Mouse (Mus musculus) brain, embryonic 18.5 days (tissue): ENCODE data around the gene Srf.
"Not testable (repeated sequence)": the region's sequence is repeated elsewhere in the genome, so short reads cannot be mapped to it uniquely, and the experiment has no call there.

Experiments
- DNase-seq: peaks from one replicate; pipeline ENCODE4 v3.0.0-alpha.2; 2012; ENCODE audit warnings: low read depth, low spot score

Gene Srf

DNA sequence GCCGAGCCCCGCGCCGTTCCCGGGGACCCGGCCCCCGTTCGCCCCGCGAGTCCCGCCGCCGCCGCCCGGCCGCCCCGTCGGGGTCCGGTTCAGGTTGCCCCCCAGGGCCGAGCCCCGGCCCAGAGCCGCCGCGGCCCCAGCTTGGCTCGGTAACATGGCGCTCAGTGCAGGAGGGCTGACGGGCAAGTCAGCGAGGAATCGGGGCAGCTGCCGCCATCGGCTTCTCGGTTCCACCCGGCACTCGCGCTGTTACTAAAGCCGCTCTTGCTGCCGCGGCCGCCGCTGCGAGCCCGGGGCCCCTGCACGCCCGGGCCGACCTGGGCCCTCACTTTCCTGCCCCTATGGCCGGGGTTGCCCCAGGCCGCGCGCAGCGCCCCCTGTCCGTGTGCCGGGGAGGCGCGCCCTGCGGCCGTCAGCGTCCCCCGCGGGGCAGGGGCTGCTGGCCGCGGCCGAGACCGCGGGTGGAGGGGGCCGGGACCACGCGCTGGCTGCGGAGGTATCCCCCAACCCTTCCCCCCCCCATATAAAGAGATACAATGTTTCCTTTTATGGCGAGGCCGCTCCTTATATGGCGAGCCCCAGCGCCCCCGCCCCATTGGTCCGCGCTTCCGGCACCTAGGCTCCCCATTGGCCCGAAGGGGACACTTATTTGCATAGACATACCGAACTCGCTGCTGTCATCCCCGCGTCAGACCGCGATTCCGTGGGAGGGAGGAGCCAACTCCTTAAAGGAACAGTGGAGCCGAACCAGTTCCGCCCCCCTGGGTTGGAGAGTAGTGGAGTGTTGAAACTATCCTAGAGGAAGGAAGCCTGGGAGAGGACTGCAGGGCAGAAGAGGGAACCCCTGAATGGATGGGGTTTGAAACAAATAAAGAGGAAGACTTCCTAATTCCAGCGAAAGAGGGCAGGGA, at the start of gene Srf:
Gene Srf, minus strand, starts transcription at position 503 of the 911 bp plus-strand sequence.
- peak; percentile 98 for DNase-seq

DNA sequence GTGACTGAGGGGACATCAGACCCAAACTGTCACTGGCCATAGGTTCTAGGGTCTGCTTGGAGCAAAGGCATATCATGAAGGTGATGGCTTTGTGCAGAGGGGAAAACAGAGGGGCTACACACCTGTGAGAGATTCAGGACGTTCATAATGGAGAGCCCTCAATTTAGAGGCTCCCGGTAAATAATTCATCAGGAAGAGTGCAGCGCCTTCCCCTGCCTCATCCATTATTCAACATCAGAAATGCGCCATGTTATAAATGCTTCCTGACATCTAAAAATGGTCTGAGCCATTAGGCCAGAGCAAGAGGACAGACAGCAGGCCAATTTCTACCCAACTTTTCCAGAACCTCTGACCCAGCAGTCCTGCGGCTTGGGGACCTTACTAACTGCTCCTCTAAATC, 49.2 kb upstream of the Srf start:
- DNase-seq, result no peak

GRCm38 (mm10) chr17:46603229-46603628, 47.3 kb upstream of the Srf start:
- DNase-seq, result no peak

DNA sequence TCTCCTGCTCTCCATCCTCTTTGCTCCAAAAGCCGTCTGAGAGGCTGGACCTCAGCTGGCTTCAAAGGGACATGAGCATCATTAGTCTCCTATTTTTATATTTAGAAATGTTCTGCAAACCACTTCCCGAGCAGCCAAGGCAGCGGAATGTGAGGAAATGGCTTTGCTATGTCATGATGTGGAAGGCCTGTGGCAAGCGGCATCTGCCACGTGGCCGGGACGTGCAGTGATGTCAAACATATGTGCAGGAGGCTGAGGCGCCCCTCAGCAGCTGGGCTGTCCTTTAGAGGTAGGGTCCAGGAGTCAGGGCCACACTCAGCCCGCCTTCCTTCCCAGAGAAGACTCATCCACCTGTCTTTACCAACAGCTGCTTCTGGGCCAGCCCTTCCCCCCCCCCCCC, 46.2 kb upstream of the Srf start:
- DNase-seq, result no peak

GRCm38 (mm10) chr17:46600569-46600968, 44.6 kb upstream of the Srf start:
- no peak for DNase-seq

GRCm38 (mm10) chr17:46598963-46599362, 43.0 kb upstream of the Srf start:
- DNase-seq, result no peak

- no peak for DNase-seq
Observed at GRCm38 (mm10) chr17:46597956-46598355, 42.0 kb upstream of the Srf start.

GRCm38 (mm10) chr17:46595336-46595735, 39.4 kb upstream of the Srf start:
- no peak for DNase-seq

DNA sequence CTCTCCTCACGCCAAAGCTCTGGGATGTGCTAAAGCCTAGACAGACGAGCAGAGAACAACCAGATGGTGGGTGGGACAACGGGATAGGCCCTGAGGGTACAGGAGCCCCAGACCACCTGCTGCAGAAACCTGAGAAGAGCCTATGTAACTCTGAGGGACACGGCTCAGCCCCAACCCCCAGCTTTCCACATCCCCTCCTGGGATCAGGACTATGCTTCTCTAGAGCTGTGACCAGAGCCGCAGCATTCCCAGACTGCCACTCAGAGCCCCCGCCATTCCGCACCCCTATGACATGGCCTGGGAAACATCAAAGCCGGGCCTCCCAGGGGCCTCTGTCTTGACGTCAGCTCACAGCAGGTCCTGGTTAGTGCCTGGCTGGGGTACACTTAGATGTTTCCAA, 38.6 kb upstream of the Srf start:
- no peak for DNase-seq

- DNase-seq, result no peak
Observed at GRCm38 (mm10) chr17:46593124-46593523, 37.1 kb upstream of the Srf start.

GRCm38 (mm10) chr17:46591406-46591805, 35.4 kb upstream of the Srf start:
- DNase-seq, result no peak

DNA sequence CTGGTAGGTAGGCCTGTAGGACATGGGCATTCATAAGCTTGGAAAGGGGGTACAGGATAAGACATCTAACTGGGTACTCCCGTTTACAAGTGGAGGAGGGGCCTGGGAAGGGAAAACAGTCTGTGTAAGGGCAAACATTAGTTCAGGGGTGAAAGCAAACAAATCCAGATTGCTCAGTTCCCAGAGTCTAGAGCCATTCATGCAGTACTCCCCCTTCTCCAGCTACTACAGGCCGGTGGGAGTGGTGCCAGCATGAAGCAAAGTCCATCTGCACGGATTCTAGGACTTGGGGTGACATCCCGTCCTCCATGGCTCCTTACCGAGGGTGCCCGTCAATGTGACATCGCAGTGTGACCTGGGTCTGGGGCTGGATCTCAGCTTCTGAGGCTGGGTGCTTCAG, 34.5 kb upstream of the Srf start:
- no peak for DNase-seq

- DNase-seq, result no peak
Observed at GRCm38 (mm10) chr17:46589635-46590314, 33.8 kb upstream of the Srf start.

- DNase-seq, result no peak
Observed at GRCm38 (mm10) chr17:46588913-46589312, 32.9 kb upstream of the Srf start.

- DNase-seq, result no peak
Observed at GRCm38 (mm10) chr17:46588173-46588572, 32.2 kb upstream of the Srf start.

- DNase-seq, result no peak
Observed at GRCm38 (mm10) chr17:46586327-46586726, 30.4 kb upstream of the Srf start.

- no peak for DNase-seq
Observed at GRCm38 (mm10) chr17:46578650-46579049, 22.7 kb upstream of the Srf start.

DNA sequence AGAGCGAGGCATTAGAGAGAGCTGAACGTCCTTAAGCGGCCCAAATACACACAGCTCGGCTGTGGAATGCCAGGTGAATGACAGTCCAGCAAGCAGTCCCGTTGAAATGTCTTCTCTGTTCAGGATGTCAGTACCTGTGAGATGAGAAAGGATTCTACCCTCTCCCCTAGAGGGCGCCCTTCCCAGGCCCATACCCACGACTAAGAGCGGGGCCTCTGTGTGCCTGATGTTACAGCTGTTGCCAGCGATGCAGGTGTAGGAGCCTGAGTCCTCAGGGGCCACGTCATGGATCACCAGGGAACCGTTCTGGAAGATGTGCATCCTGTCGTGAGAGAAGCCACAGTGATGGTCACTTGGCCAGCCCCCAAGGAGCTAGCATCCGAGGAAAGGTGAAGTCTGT, 20.1 kb upstream of the Srf start:
- no peak for DNase-seq

- DNase-seq, result no peak
Observed at GRCm38 (mm10) chr17:46574535-46574934, 18.6 kb upstream of the Srf start.

DNA sequence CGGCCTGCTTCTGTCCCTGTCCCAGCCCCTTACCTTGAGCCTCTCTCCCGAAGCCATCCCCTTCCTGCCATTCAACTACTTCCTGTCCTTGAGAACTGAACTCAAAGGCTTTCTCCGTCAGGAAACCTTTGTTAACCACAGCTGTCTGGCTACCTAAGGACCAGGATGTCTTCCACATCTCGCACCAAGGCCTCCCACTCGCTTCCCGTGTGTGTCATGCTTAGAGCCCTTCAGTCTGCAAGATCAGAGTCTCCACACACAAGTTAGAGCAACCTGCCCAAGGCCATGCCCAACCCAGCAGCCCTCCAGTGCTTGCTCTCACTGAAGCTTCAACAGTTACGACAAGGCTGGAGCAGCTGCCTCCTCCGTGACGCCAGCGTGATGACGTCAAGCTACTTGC, 15.0 kb upstream of the Srf start:
- DNase-seq, result no peak

GRCm38 (mm10) chr17:46559146-46559545, 3.2 kb upstream of the Srf start:
- DNase-seq, result no peak

GRCm38 (mm10) chr17:46558151-46558550, 2.2 kb upstream of the Srf start:
- DNase-seq, result no peak

GRCm38 (mm10) chr17:46557321-46557720, 1.3 kb upstream of the Srf start:
- DNase-seq, result not testable (repeated sequence)
